Mouse (Mus musculus) forebrain, embryonic 14.5 days (tissue): Measurements from ENCODE around the gene Pacs1. TPM values are rescaled to one million over a fixed set of nuclear protein-coding genes. Genes with fewer than 3 reads are reported as not detected.
"Not testable (repeated sequence)": the region's sequence is repeated elsewhere in the genome, so short reads cannot be mapped to it uniquely, and the experiment has no call there.

Experiments used
- ATAC-seq: fragments of 200-750 bp; cut with Nextera tagmentation; 2 replicates; pipeline ENCODE4 v1.8.0; 2017; ENCODE audit warnings: mild to moderate bottlenecking, moderate library complexity
- DNase-seq: peaks from one replicate; pipeline ENCODE4 v3.0.0-alpha.2; 2015; ENCODE audit warnings: low spot score
- H3K27ac ChIP-seq: fragments of 300-500 bp; sonication (generic); 2 replicates; pipeline ENCODE4 v1.5.1; 2014; ENCODE audit warnings: low read depth, mild to moderate bottlenecking, control low read depth, low read length, moderate library complexity
- H3K27me3 ChIP-seq: fragments of 300-500 bp; sonication (generic); replicated peaks from 2 replicates; pipeline ENCODE4 v1.6.1; 2014; ENCODE audit warnings: low read length, control low read depth, mixed read lengths; ENCODE audit not compliant: control insufficient read depth, insufficient read depth
- H3K36me3 ChIP-seq: fragments of 300-500 bp; sonication (generic); 2 replicates; pipeline ENCODE4 v1.6.1; 2014; ENCODE audit warnings: low read length, control low read depth; ENCODE audit not compliant: control insufficient read depth, insufficient read depth
- H3K4me1 ChIP-seq: fragments of 300-500 bp; sonication (generic); 2 replicates; pipeline ENCODE4 v1.6.1; 2014; ENCODE audit warnings: antibody characterized with exemption, low read length, control low read depth; ENCODE audit not compliant: control insufficient read depth, insufficient read depth
- H3K4me2 ChIP-seq: fragments of 300-500 bp; sonication (generic); 2 replicates; pipeline ENCODE4 v1.6.1; 2014; ENCODE audit warnings: mild to moderate bottlenecking, control low read depth, low read length
- H3K4me3 ChIP-seq: fragments of 300-500 bp; sonication (generic); 2 replicates; pipeline ENCODE4 v1.5.1; 2014; ENCODE audit warnings: low read depth, low read length, control low read depth
- H3K9ac ChIP-seq: fragments of 300-500 bp; sonication (generic); 2 replicates; pipeline ENCODE4 v1.6.1; 2014; ENCODE audit warnings: mild to moderate bottlenecking, low read length, control low read depth, moderate library complexity
- H3K9me3 ChIP-seq: fragments of 300-500 bp; sonication (generic); replicated peaks from 2 replicates; pipeline ENCODE4 v1.6.1; 2016; ENCODE audit warnings: low read length, control low read depth, mixed read lengths; ENCODE audit not compliant: control insufficient read depth
- WGBS: fragments of 180-500 bp; shearing (Covaris S2); extraction: QIAGEN DNeasy Blood & Tissue Kit; methylation state at CpG from one replicate; pipeline ENCODE4 v1.1.7; 2014; 5-methylcytosine and 5-hydroxymethylcytosine counted together
- polyA plus RNA-seq: library from polyadenylated mRNA; unstranded; fragments of >200 nt; fragmentation: Nextera tagmentation; extraction: Ambion mirVana; gene quantifications from 2 replicates; pipeline ENCODE4 v1.2.1, GENCODE M21; 2014

The Pacs1 gene
- polyA plus RNA-seq, 1 experiment from 2014 or later, result 25.0 TPM

DNA sequence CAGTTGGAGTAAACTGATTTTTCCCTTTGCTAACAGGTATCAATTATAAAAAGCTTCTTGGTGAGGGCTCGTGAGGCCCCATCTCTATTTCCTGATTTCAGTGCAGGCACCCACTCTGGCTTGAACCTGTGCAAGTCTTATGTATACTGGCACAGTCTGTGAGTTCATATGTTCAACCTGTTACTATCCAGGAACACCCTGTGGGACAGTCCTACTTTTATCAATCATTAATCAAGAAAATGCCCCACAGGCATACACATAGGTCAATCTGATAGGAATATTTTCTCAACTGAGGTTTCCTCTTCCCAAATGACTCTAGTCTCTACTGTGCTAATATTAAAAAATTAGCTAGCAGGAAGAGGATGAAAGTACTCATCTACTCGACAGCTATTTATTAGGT lies 42.8 kb downstream of the Pacs1 start:
- Histone ChIP-seq H3K4me2 (no peak overlapping the region), H3K9me3 (no peaks in the 10 kb centered on the region), H3K4me3 (no peak overlapping the region), H3K27me3 (no peaks in the 10 kb centered on the region), H3K4me1 (no peaks in the 10 kb centered on the region), H3K27ac (no peak overlapping the region), H3K36me3 (no peaks in the 10 kb centered on the region), H3K9ac (no peak overlapping the region)
- 87% methylated on average over 2 of the region's 2 CpGs for WGBS
- DNase-seq, result no peak
- no peak for ATAC-seq

- no peaks in the 10 kb centered on the region for H3K4me1 ChIP-seq
- ATAC-seq, result no peak
- no peak overlapping the region for H3K27ac ChIP-seq
- H3K9ac ChIP-seq, result no peak overlapping the region
- H3K4me2 ChIP-seq, result no peak overlapping the region
- H3K9me3 ChIP-seq, result no peaks in the 10 kb centered on the region
- H3K36me3 ChIP-seq, result no peaks in the 10 kb centered on the region
- DNase-seq, result no peak
- no peaks in the 10 kb centered on the region for H3K27me3 ChIP-seq
- no peak overlapping the region for H3K4me3 ChIP-seq
- 44% methylated on average over 2 of the region's 2 CpGs for WGBS
These were observed 48.3 kb downstream of the Pacs1 start for GRCm38 (mm10) chr19:5224624-5225023.

- Histone ChIP-seq H3K4me2 (no peak overlapping the region), H3K27me3 (no peaks in the 10 kb centered on the region), H3K27ac (no peak overlapping the region), H3K9ac (no peak overlapping the region), H3K4me3 (no peak overlapping the region), H3K9me3 (no peaks in the 10 kb centered on the region), H3K36me3 (no peaks in the 10 kb centered on the region), H3K4me1 (no peaks in the 10 kb centered on the region)
- no peak for ATAC-seq
- 89% methylated on average over 4 of the region's 4 CpGs for WGBS
- no peak for DNase-seq
These were observed 48.8 kb downstream of the Pacs1 start for GRCm38 (mm10) chr19:5224077-5224476.

- H3K27ac ChIP-seq, result no peak overlapping the region
- no peaks in the 10 kb centered on the region for H3K36me3 ChIP-seq
- H3K4me1 ChIP-seq, result no peaks in the 10 kb centered on the region
- WGBS, result 88% methylated on average over 2 of the region's 2 CpGs
- H3K4me3 ChIP-seq, result no peak overlapping the region
- H3K27me3 ChIP-seq, result no peaks in the 10 kb centered on the region
- no peak overlapping the region for H3K9ac ChIP-seq
- ATAC-seq (no peak), DNase-seq (no peak)
- no peaks in the 10 kb centered on the region for H3K9me3 ChIP-seq
- no peak overlapping the region for H3K4me2 ChIP-seq
These were observed 51.0 kb downstream of the Pacs1 start for GRCm38 (mm10) chr19:5221926-5222325.

DNA sequence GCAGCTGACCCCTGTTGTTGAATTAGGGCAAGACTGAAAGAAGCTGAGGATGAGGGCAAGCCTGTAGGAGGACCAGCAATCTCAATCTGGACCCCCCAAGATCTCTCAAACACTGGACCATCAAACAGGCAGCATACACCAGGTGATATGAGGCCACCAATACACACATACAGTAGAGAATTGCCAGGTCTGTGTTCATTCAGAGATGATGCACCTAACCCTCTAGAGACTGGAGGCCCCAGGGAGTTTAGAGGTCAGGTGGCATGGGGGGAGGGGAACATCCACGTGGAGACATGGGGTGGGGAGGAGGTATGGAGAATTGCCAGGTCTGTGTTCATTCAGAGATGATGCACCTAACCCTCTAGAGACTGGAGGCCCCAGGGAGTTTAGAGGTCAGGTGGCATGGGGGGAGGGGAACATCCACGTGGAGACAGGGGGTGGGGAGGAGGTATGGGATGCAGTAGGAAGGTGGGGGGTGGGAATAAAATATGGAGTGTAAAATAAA lies 51.6 kb downstream of the Pacs1 start:
- not testable (repeated sequence) for H3K27me3 ChIP-seq, H3K4me2 ChIP-seq, H3K36me3 ChIP-seq, H3K9me3 ChIP-seq, H3K9ac ChIP-seq, H3K4me1 ChIP-seq, H3K27ac ChIP-seq, DNase-seq, H3K4me3 ChIP-seq, ATAC-seq
- 24% methylated on average over 2 of the region's 2 CpGs for WGBS

GRCm38 (mm10) chr19:5220389-5220788 lies 52.5 kb downstream of the Pacs1 start:
- no peak for ATAC-seq
- no peaks in the 10 kb centered on the region for H3K27me3 ChIP-seq
- no peak overlapping the region for H3K4me3 ChIP-seq
- H3K36me3 ChIP-seq, result no peaks in the 10 kb centered on the region
- no peak overlapping the region for H3K27ac ChIP-seq
- no peak for DNase-seq
- H3K4me1 ChIP-seq, result no peaks in the 10 kb centered on the region
- H3K9ac ChIP-seq, result no peak overlapping the region
- H3K4me2 ChIP-seq, result no peak overlapping the region
- WGBS, result 89% methylated on average over 3 of the region's 3 CpGs
- no peaks in the 10 kb centered on the region for H3K9me3 ChIP-seq

GRCm38 (mm10) chr19:5201691-5202090 lies 71.2 kb downstream of the Pacs1 start:
- 94% methylated on average over 2 of the region's 2 CpGs for WGBS
- H3K4me3 ChIP-seq, result no peak overlapping the region
- no peaks in the 10 kb centered on the region for H3K36me3 ChIP-seq

GRCm38 (mm10) chr19:5200617-5201016 lies 72.3 kb downstream of the Pacs1 start:
- not testable (repeated sequence) for H3K9ac ChIP-seq, H3K4me1 ChIP-seq, H3K27ac ChIP-seq, H3K27me3 ChIP-seq, H3K9me3 ChIP-seq, DNase-seq, H3K36me3 ChIP-seq, H3K4me2 ChIP-seq, ATAC-seq, H3K4me3 ChIP-seq
- 89% methylated on average over 4 of the region's 4 CpGs for WGBS

More at GRCm38 (mm10) chr19:5201691-5202090, 71.2 kb downstream of the Pacs1 start:
- Histone ChIP-seq H3K4me2 (no peak overlapping the region), H3K9me3 (no peaks in the 10 kb centered on the region), H3K4me1 (no peaks in the 10 kb centered on the region), H3K27ac (no peak overlapping the region), H3K27me3 (no peaks in the 10 kb centered on the region), H3K9ac (no peak overlapping the region)
- DNase-seq (no peak), ATAC-seq (no peak)

- Histone ChIP-seq H3K4me3 (no peak overlapping the region), H3K27me3 (no peaks in the 10 kb centered on the region), H3K36me3 (no peaks in the 10 kb centered on the region), H3K9me3 (no peaks in the 10 kb centered on the region), H3K9ac (no peak overlapping the region), H3K27ac (no peak overlapping the region), H3K4me1 (no peaks in the 10 kb centered on the region), H3K4me2 (no peak overlapping the region)
- ATAC-seq (no peak), DNase-seq (no peak)
- WGBS, result 87% methylated on average over 3 of the region's 3 CpGs
These were observed 74.4 kb downstream of the Pacs1 start for GRCm38 (mm10) chr19:5198553-5198952.
